Mouse (Mus musculus): ENCODE results near the gene Capns1. TPM values are rescaled to one million over a fixed set of nuclear protein-coding genes. Genes with fewer than 3 reads are reported as not detected.
A peak's percentile ranks its signal among the peaks of the same experiment; 100 is the strongest.
"Not testable (repeated sequence)": the region's sequence is repeated elsewhere in the genome, so short reads cannot be mapped to it uniquely, and the experiment has no call there.

Capns1 gene
- total RNA-seq, 4 experiments from 2014 or later = 287 to 304 (median 297) TPM

GRCm38 (mm10) chr7:30202895-30203690 is 4.5 kb upstream of the Capns1 start:
- peak; percentile 79 for DNase-seq (ENCODE audit: low spot score)

- DNase-seq (ENCODE audit: low spot score) = not testable (repeated sequence)
Measured at GRCm38 (mm10) chr7:30200661-30201060, 2.0 kb upstream of the Capns1 start.

GRCm38 (mm10) chr7:30200200-30200599 is 1.6 kb upstream of the Capns1 start:
- DNase-seq (ENCODE audit: low spot score) = no peak

- DNase-seq (ENCODE audit: low spot score) = no peak
Measured at GRCm38 (mm10) chr7:30199498-30200139, 1.0 kb upstream of the Capns1 start.

- no peak for DNase-seq (ENCODE audit: low spot score)
Measured at GRCm38 (mm10) chr7:30197592-30198129, 950 bp downstream of the Capns1 start.

- no peak for DNase-seq (ENCODE audit: low spot score)
Measured at GRCm38 (mm10) chr7:30196171-30196570, 2.4 kb downstream of the Capns1 start.

GRCm38 (mm10) chr7:30195461-30195860 is 3.1 kb downstream of the Capns1 start:
- DNase-seq (ENCODE audit: low spot score) = no peak

GRCm38 (mm10) chr7:30194884-30195283 is 3.7 kb downstream of the Capns1 start:
- DNase-seq (ENCODE audit: low spot score) = peak; percentile 94

- peak; percentile 58 for DNase-seq (ENCODE audit: low spot score)
Measured at GRCm38 (mm10) chr7:30194101-30194831, 4.3 kb downstream of the Capns1 start.

GRCm38 (mm10) chr7:30193581-30194100 is 5.0 kb downstream of the Capns1 start:
- peak; percentile 84 for DNase-seq (ENCODE audit: low spot score)

- DNase-seq (ENCODE audit: low spot score) = no peak
Measured at GRCm38 (mm10) chr7:30193013-30193412, 5.6 kb downstream of the Capns1 start.

- DNase-seq (ENCODE audit: low spot score) = no peak
Measured at GRCm38 (mm10) chr7:30192088-30192487, 6.5 kb downstream of the Capns1 start.

GRCm38 (mm10) chr7:30189116-30189491 is 9.5 kb downstream of the Capns1 start:
- DNase-seq (ENCODE audit: low spot score) = no peak

- no peak for DNase-seq (ENCODE audit: low spot score)
Measured at GRCm38 (mm10) chr7:30188344-30189115, 10.1 kb downstream of the Capns1 start.

GRCm38 (mm10) chr7:30184641-30185348 is 13.8 kb downstream of the Capns1 start:
- DNase-seq (ENCODE audit: low spot score) = no peak

GRCm38 (mm10) chr7:30183879-30184289 is 14.7 kb downstream of the Capns1 start, which contains the start of gene Cox7a1:
Cox7a1 (plus strand) TSS chr7:30184144.
- DNase-seq (ENCODE audit: low spot score) = peak; percentile 97

GRCm38 (mm10) chr7:30183189-30183588 is 15.4 kb downstream of the Capns1 start:
- DNase-seq (ENCODE audit: low spot score) = not testable (repeated sequence)

- DNase-seq (ENCODE audit: low spot score) = not testable (repeated sequence)
Measured at GRCm38 (mm10) chr7:30181929-30182328, 16.7 kb downstream of the Capns1 start.

- DNase-seq (ENCODE audit: low spot score) = peak; percentile 80
Measured at GRCm38 (mm10) chr7:30181308-30181707, 17.3 kb downstream of the Capns1 start.

GRCm38 (mm10) chr7:30178256-30178655 is 20.4 kb downstream of the Capns1 start:
- DNase-seq (ENCODE audit: low spot score) = no peak

All from heart, adult 8-10 months (tissue).